Mouse (Mus musculus) limb, embryonic 10.5 days (tissue): ENCODE measurements around the gene Asah2. TPM values are rescaled to one million over a fixed set of nuclear protein-coding genes. Genes with fewer than 3 reads are reported as not detected.
A peak's percentile ranks its signal among the peaks of the same experiment; 100 is the strongest.

Experiments used
- DNase-seq: peaks from one replicate; pipeline ENCODE4 v3.0.0-alpha.2; 2017; ENCODE audit warnings: low spot score
- H3K27ac ChIP-seq: fragments of 300-500 bp; sonication (generic); 2 replicates; pipeline ENCODE4 v1.5.1; 2016; ENCODE audit warnings: mild to moderate bottlenecking
- H3K27me3 ChIP-seq: fragments of 300-500 bp; sonication (generic); 2 replicates; pipeline ENCODE4 v1.6.1; 2016; ENCODE audit warnings: low read depth, mild to moderate bottlenecking; ENCODE audit not compliant: poor library complexity, severe bottlenecking
- H3K36me3 ChIP-seq: fragments of 300-500 bp; sonication (generic); 2 replicates; pipeline ENCODE4 v1.6.1; 2016; ENCODE audit warnings: mild to moderate bottlenecking, moderate library complexity
- H3K4me1 ChIP-seq: fragments of 300-500 bp; sonication (generic); 2 replicates; pipeline ENCODE4 v1.6.1; 2016
- H3K4me3 ChIP-seq: fragments of 300-500 bp; sonication (generic); 2 replicates; pipeline ENCODE4 v1.5.1; 2016; ENCODE audit warnings: mild to moderate bottlenecking, moderate library complexity
- H3K9me3 ChIP-seq: fragments of 300-500 bp; sonication (generic); replicated peaks from 2 replicates; pipeline ENCODE4 v1.6.1; 2016; ENCODE audit warnings: mild to moderate bottlenecking
- WGBS: fragments of 180-500 bp; shearing (Covaris S2); methylation state at CpG from one replicate; pipeline ENCODE4 v1.1.7; 2016; 5-methylcytosine and 5-hydroxymethylcytosine counted together
- polyA plus RNA-seq: library from polyadenylated mRNA; unstranded; fragments of >200 nt; fragmentation: Nextera tagmentation; extraction: Ambion mirVana; gene quantifications from 2 replicates; pipeline ENCODE4 v1.2.1, GENCODE M21; 2016

Asah2 gene
- polyA plus RNA-seq, 1 experiment from 2014 or later: 0.73 TPM

- H3K36me3 ChIP-seq: no peaks in the 10 kb centered on the region
- 0 out of 2 replicates have a peak, but pooled peaks cover 4% of the 10 kb centered on the region for H3K4me1 ChIP-seq
- WGBS: 94% methylated on average over 5 of the region's 5 CpGs
- DNase-seq: no peak
- H3K27me3 ChIP-seq: no peaks in the 10 kb centered on the region
- H3K27ac ChIP-seq: no peak overlapping the region
- no peaks in the 10 kb centered on the region for H3K9me3 ChIP-seq
- no peak overlapping the region for H3K4me3 ChIP-seq
Measured at GRCm38 (mm10) chr19:32123196-32123595, 15.2 kb upstream of the Asah2 start.

GRCm38 (mm10) chr19:32120798-32121197 lies 12.8 kb upstream of the Asah2 start:
- DNase-seq: no peak
- Histone ChIP-seq H3K9me3 (no peaks in the 10 kb centered on the region), H3K27me3 (no peaks in the 10 kb centered on the region), H3K36me3 (no peaks in the 10 kb centered on the region), H3K4me1 (no peaks in the 10 kb centered on the region), H3K27ac (no peak overlapping the region), H3K4me3 (no peak overlapping the region)
- WGBS: 57% methylated on average over 1 of the region's 1 CpGs

- Histone ChIP-seq H3K27ac (no peak overlapping the region), H3K4me1 (no peaks in the 10 kb centered on the region), H3K4me3 (no peak overlapping the region), H3K27me3 (no peaks in the 10 kb centered on the region), H3K9me3 (no peaks in the 10 kb centered on the region), H3K36me3 (no peaks in the 10 kb centered on the region)
- no peak for DNase-seq
- WGBS: 91% methylated on average over 2 of the region's 2 CpGs
Measured at GRCm38 (mm10) chr19:32119666-32120065, 11.7 kb upstream of the Asah2 start.

- no peaks in the 10 kb centered on the region for H3K9me3 ChIP-seq
- no peak overlapping the region for H3K27ac ChIP-seq
- no peaks in the 10 kb centered on the region for H3K27me3 ChIP-seq
- WGBS: 83% methylated on average over 3 of the region's 3 CpGs
- no peaks in the 10 kb centered on the region for H3K36me3 ChIP-seq
- no peak overlapping the region for H3K4me3 ChIP-seq
- H3K4me1 ChIP-seq: no peaks in the 10 kb centered on the region
- no peak for DNase-seq
Measured at GRCm38 (mm10) chr19:32118496-32118895, 10.5 kb upstream of the Asah2 start.

GRCm38 (mm10) chr19:32117484-32118018 lies 9.5 kb upstream of the Asah2 start:
- Histone ChIP-seq H3K9me3 (no peaks in the 10 kb centered on the region), H3K36me3 (no peaks in the 10 kb centered on the region), H3K27ac (no peak overlapping the region), H3K4me1 (no peaks in the 10 kb centered on the region), H3K4me3 (no peak overlapping the region), H3K27me3 (no peaks in the 10 kb centered on the region)
- WGBS: 82% methylated on average over 6 of the region's 6 CpGs
- no peak for DNase-seq

- 87% methylated on average over 8 of the region's 8 CpGs for WGBS
- no peak for DNase-seq
Measured at GRCm38 (mm10) chr19:32111866-32112790, 4.1 kb upstream of the Asah2 start.

GRCm38 (mm10) chr19:32106750-32107149 lies 1.3 kb downstream of the Asah2 start:
- Histone ChIP-seq H3K36me3 (no peaks in the 10 kb centered on the region), H3K4me3 (no peak overlapping the region), H3K4me1 (peaks cover 15% of the 10 kb centered on the region; the same call in 1 of the 2 replicates), H3K27ac (no peak overlapping the region), H3K27me3 (0 out of 2 replicates have a peak, but pooled peaks cover 3% of the 10 kb centered on the region), H3K9me3 (no peaks in the 10 kb centered on the region; the same call in 1 of the 2 replicates)
- WGBS: 92% methylated on average over 2 of the region's 2 CpGs
- no peak for DNase-seq

More at GRCm38 (mm10) chr19:32111866-32112790, 4.1 kb upstream of the Asah2 start:
- H3K9me3 ChIP-seq: no peaks in the 10 kb centered on the region; the same call in 1 of the 2 replicates
- H3K27ac ChIP-seq: no peak overlapping the region
- no peak overlapping the region for H3K4me3 ChIP-seq
- H3K36me3 ChIP-seq: no peaks in the 10 kb centered on the region
- peaks cover 9% of the 10 kb centered on the region; the same call in 1 of the 2 replicates for H3K4me1 ChIP-seq
- no peaks in the 10 kb centered on the region for H3K27me3 ChIP-seq

GRCm38 (mm10) chr19:32104217-32104616 lies 3.8 kb downstream of the Asah2 start:
- 62% methylated on average over 4 of the region's 4 CpGs for WGBS
- Histone ChIP-seq H3K27me3 (0 out of 2 replicates have a peak, but pooled peaks cover 3% of the 10 kb centered on the region), H3K36me3 (no peaks in the 10 kb centered on the region), H3K4me1 (peaks cover 15% of the 10 kb centered on the region; the same call in 1 of the 2 replicates), H3K9me3 (no peaks in the 10 kb centered on the region; the same call in 1 of the 2 replicates), H3K27ac (no peak overlapping the region), H3K4me3 (no peak overlapping the region)
- DNase-seq: no peak

GRCm38 (mm10) chr19:32102976-32103300 lies 5.1 kb downstream of the Asah2 start:
- H3K27me3 ChIP-seq: 0 out of 2 replicates have a peak, but pooled peaks cover 3% of the 10 kb centered on the region
- 17% methylated on average over 9 of the region's 9 CpGs for WGBS
- peak overlapping the region; percentile 23 for H3K4me3 ChIP-seq
- no peak for DNase-seq
- H3K4me1 ChIP-seq: peaks cover 13% of the 10 kb centered on the region; the same call in 1 of the 2 replicates
- H3K36me3 ChIP-seq: no peaks in the 10 kb centered on the region
- H3K27ac ChIP-seq: no peak overlapping the region
- H3K9me3 ChIP-seq: no peaks in the 10 kb centered on the region; the same call in 1 of the 2 replicates

GRCm38 (mm10) chr19:32102294-32102975 lies 5.6 kb downstream of the Asah2 start:
- 36% methylated on average over 18 of the region's 18 CpGs for WGBS
- peak overlapping the region; percentile 23 for H3K4me3 ChIP-seq
- H3K9me3 ChIP-seq: no peaks in the 10 kb centered on the region
- 0 out of 2 replicates have a peak, but pooled peaks cover 3% of the 10 kb centered on the region for H3K27me3 ChIP-seq
- peaks cover 9% of the 10 kb centered on the region; the same call in 1 of the 2 replicates for H3K4me1 ChIP-seq
- H3K36me3 ChIP-seq: no peaks in the 10 kb centered on the region
- no peak overlapping the region for H3K27ac ChIP-seq
- DNase-seq: no peak

- Histone ChIP-seq H3K36me3 (no peaks in the 10 kb centered on the region), H3K4me3 (no peak overlapping the region)
- 79% methylated on average over 3 of the region's 3 CpGs for WGBS
Measured at GRCm38 (mm10) chr19:32098582-32098981, 9.4 kb downstream of the Asah2 start.

GRCm38 (mm10) chr19:32092358-32092757 lies 15.7 kb downstream of the Asah2 start:
- 88% methylated on average over 4 of the region's 4 CpGs for WGBS
- Histone ChIP-seq H3K36me3 (no peaks in the 10 kb centered on the region), H3K27ac (no peak overlapping the region), H3K4me3 (no peak overlapping the region), H3K4me1 (no peaks in the 10 kb centered on the region), H3K27me3 (no peaks in the 10 kb centered on the region), H3K9me3 (no peaks in the 10 kb centered on the region)
- no peak for DNase-seq

More at GRCm38 (mm10) chr19:32098582-32098981, 9.4 kb downstream of the Asah2 start:
- Histone ChIP-seq H3K9me3 (no peaks in the 10 kb centered on the region), H3K4me1 (0 out of 2 replicates have a peak, but pooled peaks cover 5% of the 10 kb centered on the region), H3K27me3 (0 out of 2 replicates have a peak, but pooled peaks cover 3% of the 10 kb centered on the region), H3K27ac (no peak overlapping the region)
- no peak for DNase-seq
